Mouse (Mus musculus) left cerebral cortex, postnatal 14 days (tissue): ENCODE results near the gene Dhx37. TPM values are rescaled to one million over a fixed set of nuclear protein-coding genes. Genes with fewer than 3 reads are reported as not detected.
A peak's percentile ranks its signal among the peaks of the same experiment; 100 is the strongest.
"Not testable (repeated sequence)": the region's sequence is repeated elsewhere in the genome, so short reads cannot be mapped to it uniquely, and the experiment has no call there.

Source experiments
- DNase-seq, 2 experiments: peaks; one replicate each; pipeline ENCODE4 v3.0.0; 2021 to 2022; ENCODE audit warnings: low spot score in 2 of 2, mixed read lengths in 1 of 2
- intact Hi-C: fragments of 180-260 bp; cut with DNase I; formaldehyde crosslinking; loops from one replicate; pipeline ENCODE4 v1.15.1; 2025
- total RNA-seq, 2 experiments: library from RNA; stranded (reverse); gene quantifications; 2 replicates each; pipeline ENCODE4 v1.2.3; 2021

The Dhx37 gene
- total RNA-seq, 2 experiments from 2014 or later: 10.1 to 10.9 TPM

DNA sequence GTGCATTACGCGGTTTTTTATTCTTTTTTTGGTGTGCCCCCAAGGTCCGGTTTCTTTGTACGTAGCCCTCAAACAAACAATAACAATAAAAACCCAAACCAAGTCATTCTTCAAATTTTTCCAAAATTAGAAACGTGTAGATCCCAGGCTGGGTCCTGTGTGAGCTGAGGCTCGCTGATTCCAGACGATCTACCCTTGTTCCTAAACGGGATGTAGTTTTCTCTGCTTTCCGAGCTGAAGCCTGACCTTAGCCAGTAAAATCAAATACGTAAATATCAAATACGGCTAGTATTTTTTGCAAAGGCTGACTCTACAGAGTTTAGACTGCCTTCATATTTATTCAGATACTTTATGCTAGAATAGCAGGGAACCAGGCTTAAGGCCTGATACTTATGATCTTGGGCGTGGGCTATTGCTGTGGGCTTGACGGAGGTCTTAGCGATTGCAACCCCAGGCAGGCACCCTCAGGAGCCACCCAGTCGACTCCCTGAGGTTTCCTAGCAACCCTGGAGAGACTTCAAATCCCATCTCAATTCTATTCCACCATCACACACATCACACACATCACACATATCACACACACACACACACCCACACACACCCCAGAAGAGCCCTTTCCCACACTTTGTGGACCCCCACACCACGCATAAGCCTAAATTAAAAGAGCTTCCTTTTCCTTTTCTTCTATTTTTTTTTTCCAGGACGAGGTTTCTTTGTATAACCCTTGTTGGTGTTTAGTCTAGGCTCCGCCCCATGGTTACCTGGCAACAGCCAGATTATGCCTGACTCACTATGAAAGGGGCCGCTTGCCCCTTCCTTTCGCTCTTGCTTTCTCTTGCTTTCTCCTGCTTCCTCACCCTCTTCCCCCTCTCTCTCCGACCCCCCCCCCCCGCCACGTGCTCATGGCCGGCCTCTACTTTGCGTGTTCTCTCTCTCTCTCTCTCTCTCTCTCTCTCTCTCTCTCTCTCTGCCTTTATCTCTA is 40.0 kb downstream of the Dhx37 start:
- peak; percentile 73 to 87 for DNase-seq
- intact Hi-C loops: no loop called here

GRCm38 (mm10) chr5:125392977-125393621 is 40.8 kb downstream of the Dhx37 start:
- intact Hi-C loops: no loop called here
- peak; percentile 97 to 98 for DNase-seq

DNA sequence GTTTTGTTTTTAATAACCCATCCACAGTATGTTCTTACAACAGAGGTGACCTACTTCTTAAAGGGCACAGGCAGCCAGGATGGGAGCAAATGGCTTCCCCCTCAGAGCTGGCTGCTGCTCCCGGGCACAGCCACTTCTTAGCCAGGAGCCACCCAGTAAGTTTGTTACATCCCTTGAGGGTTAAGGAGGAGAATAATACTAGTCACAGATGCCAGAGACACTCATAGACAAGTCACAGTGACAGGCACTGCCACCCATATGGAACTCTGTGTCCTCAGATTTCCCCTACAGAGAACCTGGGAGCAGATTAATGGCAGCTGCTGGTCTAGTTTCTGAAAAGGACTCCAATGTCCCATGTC is 41.3 kb downstream of the Dhx37 start:
- intact Hi-C loops: no loop called here
- no peak for DNase-seq

GRCm38 (mm10) chr5:125392176-125392575 is 41.7 kb downstream of the Dhx37 start:
- intact Hi-C loops: not testable (repeated sequence)

DNA sequence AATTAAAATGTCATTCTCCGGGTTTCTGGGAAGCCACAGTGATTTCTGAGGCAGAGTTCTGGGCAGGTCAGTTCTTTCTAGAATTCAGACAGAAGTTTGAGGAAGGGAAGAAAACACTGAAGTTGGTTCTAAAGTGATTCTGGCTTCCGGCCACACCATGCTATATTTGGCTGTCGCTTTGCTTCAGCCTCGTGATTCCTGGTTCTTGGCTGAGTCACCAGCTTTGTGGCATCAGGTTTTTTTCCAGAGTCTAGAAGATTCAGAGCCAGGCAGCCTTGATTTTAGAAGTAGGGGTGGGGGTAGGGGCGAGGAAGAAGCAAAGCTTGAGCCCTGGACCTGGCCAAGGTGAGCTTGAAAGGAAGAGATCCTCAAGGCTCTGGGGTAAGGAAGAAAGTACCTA is 42.3 kb downstream of the Dhx37 start:
- DNase-seq: peak; percentile 89 to 95
- intact Hi-C loops: no loop called here

More at GRCm38 (mm10) chr5:125392176-125392575, 41.7 kb downstream of the Dhx37 start:
- not testable (repeated sequence) for DNase-seq

GRCm38 (mm10) chr5:125390906-125391477 is 42.9 kb downstream of the Dhx37 start:
- no peak for DNase-seq
- intact Hi-C loops: no loop called here

DNA sequence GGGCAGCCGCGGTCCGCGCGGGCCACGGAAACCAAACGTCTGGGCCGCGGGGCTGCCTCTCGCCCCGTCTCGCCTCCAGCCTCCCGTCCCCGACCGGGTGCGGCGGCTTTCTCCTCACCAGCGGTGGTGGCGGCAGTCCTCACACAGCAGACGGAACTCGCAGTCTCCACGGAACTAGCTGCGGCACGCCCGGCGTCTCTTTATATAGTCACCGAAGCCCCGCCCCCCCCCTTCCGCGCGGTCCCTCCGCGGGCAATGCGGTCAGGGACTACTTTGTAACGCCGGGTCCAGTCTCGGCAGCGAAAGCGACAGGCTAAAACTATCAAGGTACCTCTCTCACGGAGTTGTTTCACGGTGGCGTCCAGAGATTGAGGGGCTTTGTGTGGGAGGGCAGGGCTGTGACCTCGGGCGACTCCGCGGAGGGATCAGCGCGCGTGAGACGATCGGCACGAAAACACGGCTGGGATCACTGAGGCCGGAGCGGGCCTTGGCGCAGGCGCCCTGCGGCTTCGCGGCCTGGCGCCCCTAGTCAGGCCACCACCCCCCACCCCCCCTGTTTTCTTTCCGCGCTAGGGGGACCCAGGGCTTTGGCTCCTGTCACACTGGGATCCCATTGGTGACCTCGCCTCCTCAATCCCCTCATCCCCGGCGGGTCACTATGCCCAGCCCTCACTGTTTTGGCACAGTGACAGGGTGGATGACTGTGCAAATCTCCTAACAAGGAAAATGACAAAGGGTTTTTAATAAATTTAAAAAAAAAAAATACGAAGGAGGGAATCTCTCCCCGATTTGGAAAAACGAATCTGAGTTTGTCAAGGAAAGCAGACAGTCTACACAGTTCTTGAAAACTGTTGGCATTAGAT is 44.1 kb downstream of the Dhx37 start, which contains the start of gene Ubc:
Ubc (minus strand) TSS at position 624 of the 863 bp plus-strand sequence.
- DNase-seq: peak; percentile 83
- intact Hi-C loops: no loop called here

DNA sequence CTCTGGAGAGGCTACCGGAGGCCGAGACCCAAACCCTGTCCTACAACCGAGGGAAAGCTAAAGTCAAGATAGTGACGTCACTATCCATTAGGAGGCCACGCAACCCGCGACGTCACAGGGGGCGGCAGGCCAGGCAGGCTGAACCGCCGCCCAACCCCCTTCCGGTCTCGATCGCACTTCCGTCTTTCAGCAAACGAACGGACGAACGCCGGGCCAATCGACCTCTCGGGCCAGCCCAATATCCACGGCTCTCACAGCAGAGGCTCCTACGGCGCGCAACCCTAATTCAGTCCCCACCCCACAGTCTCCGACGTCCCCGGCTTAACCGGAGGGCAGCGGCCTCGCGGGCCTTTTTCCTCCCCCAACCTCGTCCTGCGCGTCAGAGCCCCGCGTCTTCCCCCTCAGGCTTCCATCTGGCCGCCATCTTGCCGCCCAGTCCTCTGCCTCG is 44.8 kb downstream of the Dhx37 start, which contains the start of gene Gm10382:
Gm10382 (plus strand) TSS at position 192 of the 448 bp plus-strand sequence.
- intact Hi-C loops: no loop called here
- DNase-seq: peak; percentile 76 to 83

- intact Hi-C loops: no loop called here
- DNase-seq: no peak
Observed at GRCm38 (mm10) chr5:125388358-125389092, 45.4 kb downstream of the Dhx37 start.

GRCm38 (mm10) chr5:125387295-125387694 is 46.6 kb downstream of the Dhx37 start:
- DNase-seq, intact Hi-C loops: not testable (repeated sequence)

DNA sequence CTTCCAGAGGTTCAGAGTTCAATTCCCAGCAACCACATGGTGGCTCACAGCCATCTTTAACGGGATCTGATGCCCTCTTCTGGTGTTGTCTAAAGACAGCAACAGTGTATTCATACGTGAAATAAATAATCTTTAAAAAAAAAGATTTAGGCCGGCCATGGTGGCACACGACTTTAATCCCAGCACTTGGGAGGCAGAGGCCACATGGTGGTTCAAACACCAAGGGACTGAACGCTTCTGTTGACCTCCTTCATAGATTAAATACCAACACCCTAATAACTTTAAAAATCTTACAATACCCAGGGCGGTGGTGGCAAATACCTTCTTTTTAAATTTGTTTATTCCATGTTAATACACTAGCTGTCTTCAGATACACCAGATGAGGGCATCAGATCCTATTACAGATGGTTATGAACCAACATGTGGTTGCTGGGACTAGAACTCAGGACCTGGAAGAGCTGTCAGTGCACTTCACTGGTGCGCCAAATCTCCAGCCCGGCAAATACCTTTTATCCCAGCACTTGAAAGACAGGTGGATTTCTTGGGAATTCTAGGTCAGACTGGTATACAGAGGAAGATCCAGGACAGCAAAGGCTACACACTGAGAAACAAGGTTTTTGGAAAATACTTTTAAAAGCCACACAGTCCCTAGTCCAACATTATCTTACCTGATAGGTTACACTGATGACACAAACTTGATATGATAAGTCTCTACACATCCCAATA is 48.5 kb downstream of the Dhx37 start:
- intact Hi-C loops: no loop called here
- DNase-seq: no peak

- intact Hi-C loops: no loop called here
- DNase-seq: no peak
Observed at GRCm38 (mm10) chr5:125384512-125385214, 49.3 kb downstream of the Dhx37 start.

DNA sequence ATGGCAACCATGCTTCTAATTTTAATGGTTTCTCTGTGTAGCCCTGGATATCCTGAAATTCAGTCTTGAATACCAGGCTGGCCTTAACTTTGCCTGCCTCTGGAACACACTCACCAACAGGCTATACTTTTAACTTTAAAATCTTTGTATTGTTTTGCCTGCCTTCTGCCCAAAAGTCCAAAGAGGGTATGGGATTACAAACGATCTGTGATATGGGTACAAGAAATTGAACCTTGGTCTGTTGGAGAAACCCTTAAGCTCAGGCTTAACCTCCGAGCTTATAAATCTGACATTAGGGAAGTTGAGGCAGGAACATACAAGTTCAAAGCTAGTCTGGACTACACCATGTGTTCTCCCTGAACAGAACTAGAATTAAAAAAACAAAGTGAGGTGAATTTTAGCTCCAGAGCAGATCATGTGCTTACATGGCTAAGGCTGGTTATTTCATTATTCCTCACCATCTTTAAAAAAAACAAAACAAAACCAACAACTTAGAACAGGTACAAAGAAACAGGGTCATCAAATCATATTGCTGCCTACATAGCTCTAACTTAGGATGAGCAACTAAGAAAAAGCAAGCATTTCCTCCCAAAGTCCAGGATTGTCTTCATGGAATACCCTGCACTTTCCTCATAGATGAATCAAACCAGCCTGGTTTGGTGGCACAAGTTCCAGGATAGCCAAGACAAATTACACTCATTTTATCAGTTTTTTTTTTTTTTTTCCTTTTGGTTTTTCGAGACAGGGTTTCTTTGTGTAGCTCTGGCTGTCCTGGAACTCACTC is 50.1 kb downstream of the Dhx37 start:
- no peak for DNase-seq
- intact Hi-C loops: no loop called here

DNA sequence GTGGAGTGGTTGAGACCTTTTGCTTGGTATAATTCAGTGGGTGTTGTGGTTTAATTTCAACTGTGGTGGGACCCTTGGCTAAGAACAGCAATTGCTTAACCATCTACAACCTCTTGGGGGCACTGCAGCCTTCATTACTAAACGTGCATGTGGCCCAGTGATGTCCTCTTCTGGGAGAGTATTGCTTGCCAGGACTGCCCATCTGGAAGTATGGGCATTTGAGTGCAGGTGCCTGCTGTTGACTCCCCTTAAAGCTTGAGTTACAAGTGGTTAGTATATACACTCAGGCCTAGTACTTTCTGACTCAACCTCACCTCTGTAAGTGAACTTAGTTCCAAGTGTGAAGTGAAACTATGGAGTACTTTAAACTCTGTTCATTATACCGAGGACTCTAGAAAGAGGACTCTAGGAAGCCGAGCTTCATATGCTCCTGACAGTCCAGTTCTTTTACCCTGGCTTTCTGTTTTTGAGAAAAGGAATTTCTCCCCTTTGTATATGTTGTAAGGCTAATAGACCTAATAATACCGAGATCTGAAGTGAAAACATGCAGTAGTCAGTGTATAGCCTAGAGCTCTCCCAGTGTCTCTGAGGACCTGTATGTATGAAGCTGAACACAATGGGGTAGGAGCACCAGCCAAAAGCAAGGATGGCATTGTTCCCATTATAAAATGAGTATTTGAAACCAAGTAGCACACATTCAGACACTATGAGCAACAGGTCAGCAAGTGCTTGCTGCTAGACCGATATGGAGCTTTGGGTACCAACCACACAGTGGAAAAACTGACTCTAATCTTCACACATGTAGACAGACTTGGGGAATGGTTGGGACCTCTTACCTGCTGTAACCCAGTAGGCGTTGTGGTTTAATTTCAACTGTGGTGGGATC is 51.0 kb downstream of the Dhx37 start:
- intact Hi-C loops: no loop called here
- peak; percentile 69 to 72 for DNase-seq

GRCm38 (mm10) chr5:125381954-125382672 is 51.8 kb downstream of the Dhx37 start:
- intact Hi-C loops: no loop called here

More at GRCm38 (mm10) chr5:125381954-125382672, 51.8 kb downstream of the Dhx37 start:
- no peak for DNase-seq
